Mouse (Mus musculus) adrenal gland, postnatal 14 days (tissue): ENCODE measurements around the gene AU040320. TPM values are rescaled to one million over a fixed set of nuclear protein-coding genes. Genes with fewer than 3 reads are reported as not detected.

Experiments
- DNase-seq: peaks from one replicate; pipeline ENCODE4 v3.0.0; 2021; ENCODE audit warnings: mixed read lengths
- long read RNA-seq, 2 experiments: library from polyadenylated mRNA; stranded (forward); transcript quantifications; one replicate each; pipeline ENCODE4 v2.0.0; 2021
- total RNA-seq: library from RNA; stranded (reverse); gene quantifications from 2 replicates; pipeline ENCODE4 v1.2.3, GENCODE M21; 2021

AU040320 gene
- 28.9 and 32.4 TPM in 2 replicates for total RNA-seq
- long read RNA-seq, experiment 1, full-length matches to known transcripts: 20 of 29 reads
- long read RNA-seq, experiment 1, partial matches to known transcripts: 2 of 29 reads
- long read RNA-seq, experiment 1, other reads (novel, unspliced or antisense): 7 of 29 reads
- long read RNA-seq, experiment 2, full-length matches to known transcripts: 10 of 20 reads
- long read RNA-seq, experiment 2, partial matches to known transcripts: 3 of 20 reads
- long read RNA-seq, experiment 2, other reads (novel, unspliced or antisense): 7 of 20 reads

- peak; percentile 98 for DNase-seq
Observed at GRCm38 (mm10) chr4:126753268-126754230, at the start of gene AU040320, which contains the start of gene Ncdn. Gene AU040320 (plus strand): TSS chr4:126753544. Gene Ncdn (minus strand): TSS chr4:126753438.

- no peak for DNase-seq
Observed at GRCm38 (mm10) chr4:126706630-126707438, 46.5 kb upstream of the AU040320 start.

- no peak for DNase-seq
Observed at GRCm38 (mm10) chr4:126707439-126707826, 45.9 kb upstream of the AU040320 start.

GRCm38 (mm10) chr4:126732111-126732510 is 21.2 kb upstream of the AU040320 start:
- no peak for DNase-seq

- peak; percentile 53 for DNase-seq
Observed at GRCm38 (mm10) chr4:126732531-126733380, 20.6 kb upstream of the AU040320 start.

- no peak for DNase-seq
Observed at GRCm38 (mm10) chr4:126734001-126734603, 19.2 kb upstream of the AU040320 start.

- no peak for DNase-seq
Observed at GRCm38 (mm10) chr4:126734700-126735381, 18.5 kb upstream of the AU040320 start.

GRCm38 (mm10) chr4:126735382-126736000 is 17.9 kb upstream of the AU040320 start:
- DNase-seq: no peak

GRCm38 (mm10) chr4:126736001-126736414 is 17.3 kb upstream of the AU040320 start, which contains the start of gene Tfap2e:
Gene Tfap2e (minus strand): TSS chr4:126736240.
- DNase-seq: peak; percentile 69

- peak; percentile 48 for DNase-seq
Observed at GRCm38 (mm10) chr4:126739966-126740676, 13.2 kb upstream of the AU040320 start.

GRCm38 (mm10) chr4:126741448-126741847 is 11.9 kb upstream of the AU040320 start:
- peak; percentile 84 for DNase-seq

- no peak for DNase-seq
Observed at GRCm38 (mm10) chr4:126742976-126743375, 10.4 kb upstream of the AU040320 start.

GRCm38 (mm10) chr4:126743713-126744112 is 9.6 kb upstream of the AU040320 start:
- DNase-seq: no peak

GRCm38 (mm10) chr4:126744831-126745230 is 8.5 kb upstream of the AU040320 start:
- DNase-seq: peak; percentile 35

GRCm38 (mm10) chr4:126745506-126746193 is 7.7 kb upstream of the AU040320 start:
- DNase-seq: peak; percentile 73

- DNase-seq: no peak
Observed at GRCm38 (mm10) chr4:126746194-126746840, 7.0 kb upstream of the AU040320 start.

GRCm38 (mm10) chr4:126748381-126748780 is 5.0 kb upstream of the AU040320 start:
- no peak for DNase-seq

- DNase-seq: no peak
Observed at GRCm38 (mm10) chr4:126749553-126749952, 3.8 kb upstream of the AU040320 start.
